Mouse (Mus musculus): ENCODE data around the gene Plcd1.

Plcd1 gene

GRCm38 (mm10) chr9:119025263-119025662 is 68.0 kb downstream of the Plcd1 start:
- DNase-seq (ENCODE audit: low spot score in 2 of 2), result no peak

- DNase-seq (ENCODE audit: low spot score in 2 of 2), result no peak
These were observed 71.6 kb downstream of the Plcd1 start for GRCm38 (mm10) chr9:119021731-119022130.
